Mouse (Mus musculus): Measurements from ENCODE around the gene Hdac11.
"Not testable (repeated sequence)": the region's sequence is repeated elsewhere in the genome, so short reads cannot be mapped to it uniquely, and the experiment has no call there.

The Hdac11 gene

GRCm38 (mm10) chr6:91156554-91157236 is at the start of gene Hdac11:
Hdac11 (plus strand) TSS chr6:91156665.
- peak; percentile 94 for DNase-seq (ENCODE audit: inconsistent ontology term)

- DNase-seq (ENCODE audit: inconsistent ontology term): no peak
Measured at GRCm38 (mm10) chr6:91108301-91108916, 48.1 kb upstream of the Hdac11 start.

- no peak for DNase-seq (ENCODE audit: inconsistent ontology term)
Measured at GRCm38 (mm10) chr6:91108917-91109450, 47.5 kb upstream of the Hdac11 start.

GRCm38 (mm10) chr6:91109489-91109888 is 47.0 kb upstream of the Hdac11 start:
- no peak for DNase-seq (ENCODE audit: inconsistent ontology term)

- DNase-seq (ENCODE audit: inconsistent ontology term): no peak
Measured at GRCm38 (mm10) chr6:91110323-91111020, 46.0 kb upstream of the Hdac11 start.

DNA sequence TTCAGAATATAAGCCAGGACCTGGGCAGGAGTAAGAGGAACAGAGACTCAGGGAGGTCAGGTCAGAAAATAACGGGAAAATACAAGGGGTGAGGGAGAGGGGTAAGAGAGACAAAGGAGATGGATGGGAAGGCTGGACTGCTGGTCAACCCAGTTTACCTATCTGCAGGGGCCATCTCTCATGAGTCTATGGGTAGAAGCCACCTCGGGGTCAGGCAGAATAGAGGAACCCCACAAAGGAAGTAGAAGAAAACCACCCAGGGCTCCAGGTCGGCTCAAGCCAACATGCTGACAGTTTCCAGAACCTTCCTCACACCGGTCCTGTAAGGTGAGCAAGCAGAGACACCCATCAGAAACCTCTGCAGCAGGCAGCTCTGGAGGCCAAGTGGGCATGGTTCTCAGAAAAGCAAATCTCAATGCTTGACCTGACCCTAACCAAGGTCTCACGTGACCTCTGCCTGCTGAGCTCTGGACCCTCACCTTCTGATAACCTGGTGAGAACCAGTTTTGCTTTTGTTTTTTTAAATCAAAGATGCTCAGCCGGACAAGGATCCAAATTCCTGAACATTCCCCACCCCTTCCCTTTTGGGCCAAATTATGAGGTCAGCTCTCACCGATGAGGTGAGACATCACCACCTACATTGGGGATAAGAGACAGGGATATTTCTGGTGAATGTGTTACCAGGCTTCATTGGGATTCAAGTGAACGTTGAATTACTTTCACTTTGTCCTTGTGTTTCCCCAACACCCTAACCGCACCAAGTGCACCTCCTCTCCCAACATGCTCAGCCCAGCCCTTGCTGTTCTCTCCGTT is 45.1 kb upstream of the Hdac11 start:
- DNase-seq (ENCODE audit: inconsistent ontology term): no peak

DNA sequence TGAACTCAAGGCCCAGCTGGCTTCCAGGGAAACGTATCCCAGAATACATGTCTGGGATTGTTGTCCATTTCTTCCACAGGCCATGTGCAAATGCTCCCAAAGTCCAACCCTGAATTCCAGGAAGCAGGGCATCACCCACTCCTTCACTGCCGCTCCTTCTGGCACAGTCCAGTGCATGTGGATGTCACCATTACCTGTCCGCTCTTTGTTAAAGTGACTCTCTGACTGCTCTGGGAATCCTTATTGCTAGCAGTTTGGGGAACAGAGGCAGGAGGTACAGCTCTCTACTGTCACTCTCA is 44.6 kb upstream of the Hdac11 start:
- no peak for DNase-seq (ENCODE audit: inconsistent ontology term)

- DNase-seq (ENCODE audit: inconsistent ontology term): no peak
Measured at GRCm38 (mm10) chr6:91114716-91115115, 41.7 kb upstream of the Hdac11 start.

GRCm38 (mm10) chr6:91115158-91115557 is 41.3 kb upstream of the Hdac11 start:
- no peak for DNase-seq (ENCODE audit: inconsistent ontology term)

GRCm38 (mm10) chr6:91115863-91116243 is 40.6 kb upstream of the Hdac11 start:
- DNase-seq (ENCODE audit: inconsistent ontology term): no peak

DNA sequence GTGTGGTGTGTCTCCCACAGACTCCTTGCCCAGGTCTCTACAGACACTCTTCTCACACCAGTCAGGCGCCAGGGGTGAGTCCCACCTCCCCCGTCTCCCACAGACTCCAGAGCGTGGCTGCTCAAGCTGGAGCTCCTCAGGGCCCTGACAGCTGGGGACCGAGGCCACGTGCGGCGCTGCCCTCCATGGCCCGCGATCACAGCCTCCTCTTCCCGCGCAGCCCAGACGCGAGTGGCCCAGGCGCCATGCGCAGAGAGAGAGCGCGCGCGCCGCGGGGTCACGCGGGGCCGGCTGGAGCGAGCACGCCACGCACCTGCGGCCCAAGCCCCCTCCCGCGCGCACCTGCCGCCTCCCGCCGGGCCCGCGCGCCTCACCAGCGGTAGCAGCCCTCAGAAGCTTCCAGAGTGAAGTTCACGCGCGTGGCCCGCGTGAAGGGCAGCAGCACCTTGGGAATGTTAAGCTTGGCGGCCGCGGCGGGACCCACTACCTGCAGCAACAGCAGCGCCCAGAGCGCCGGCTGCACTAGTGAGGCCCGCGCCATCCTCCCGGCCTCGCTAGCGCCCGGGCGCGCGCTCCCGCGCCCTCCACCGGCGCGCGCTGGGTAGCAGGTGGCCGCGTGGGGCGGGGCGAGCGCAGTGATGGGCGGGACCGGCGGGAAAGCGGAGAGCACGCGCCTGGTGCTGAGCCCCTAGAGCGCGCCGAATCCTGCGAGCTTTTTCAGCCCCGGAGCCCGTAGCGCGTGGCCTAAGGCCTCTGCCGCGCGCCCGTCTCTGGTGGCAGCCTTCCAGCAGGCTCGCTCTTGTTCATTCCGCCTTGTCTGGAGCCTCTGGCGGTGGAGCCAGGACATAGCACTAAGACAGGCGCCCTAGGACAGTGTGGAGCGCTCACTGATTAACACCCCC is 40.0 kb upstream of the Hdac11 start, which contains the start of gene Nup210:
TSS of gene Nup210 (minus strand) at position 586 of the 902 bp plus-strand sequence.
- peak; percentile 95 for DNase-seq (ENCODE audit: inconsistent ontology term)

DNA sequence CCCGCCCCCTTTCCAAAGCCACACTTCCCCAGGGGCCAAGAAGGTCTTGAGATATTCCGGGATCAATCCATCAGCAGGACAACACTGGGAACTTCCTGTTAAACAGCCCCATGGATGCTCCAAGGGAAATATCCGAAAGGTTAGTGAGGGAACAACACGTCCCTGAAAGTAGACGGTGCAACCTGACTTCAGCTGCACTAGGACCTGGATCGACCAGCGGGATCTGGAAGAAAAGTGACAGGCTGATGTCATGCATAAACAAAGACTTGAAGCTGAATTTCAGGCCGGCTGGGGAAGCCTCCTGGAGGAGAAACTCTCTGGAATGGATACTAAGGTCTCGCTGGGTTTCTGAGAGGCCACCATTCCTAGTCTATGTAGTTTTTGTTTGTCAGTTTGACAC is 39.3 kb upstream of the Hdac11 start:
- no peak for DNase-seq (ENCODE audit: inconsistent ontology term)

DNA sequence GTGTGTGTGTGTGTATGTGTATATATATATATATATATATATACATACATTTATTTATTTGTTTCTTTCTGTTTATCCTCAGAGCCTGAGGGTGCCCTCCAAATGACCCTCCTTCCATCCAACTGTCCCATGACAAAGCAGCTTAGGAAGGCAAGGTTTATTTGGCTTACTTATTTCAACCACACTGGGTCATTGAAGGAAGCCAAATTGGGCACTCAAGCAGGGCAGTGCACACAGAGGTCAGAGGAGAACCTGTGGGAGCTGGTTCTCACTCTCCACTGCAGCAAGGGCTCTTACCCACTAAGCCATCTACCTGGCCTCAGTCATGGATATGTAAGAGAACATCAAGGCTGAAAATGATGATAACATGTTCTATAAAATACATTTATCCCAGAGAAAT is 37.9 kb upstream of the Hdac11 start:
- no peak for DNase-seq (ENCODE audit: inconsistent ontology term)

DNA sequence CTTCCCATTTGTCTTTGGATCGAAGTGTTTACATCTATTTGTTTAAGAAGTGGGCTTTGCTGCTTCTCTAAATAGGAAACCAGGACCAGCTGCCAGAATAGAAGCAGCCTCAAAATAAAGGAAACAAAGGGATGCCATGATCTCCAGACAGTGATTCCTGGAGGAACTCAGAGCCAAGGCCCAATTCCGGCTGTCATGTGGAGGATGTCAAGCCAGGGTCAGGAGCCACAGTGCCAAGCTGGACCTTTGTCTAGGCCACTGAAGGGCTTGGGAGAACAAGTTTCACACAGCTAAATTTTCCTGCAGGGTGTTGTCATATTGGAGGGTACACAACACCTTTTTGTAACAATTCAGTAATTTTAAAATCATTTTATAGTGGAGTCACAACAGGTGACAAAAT is 36.3 kb upstream of the Hdac11 start:
- DNase-seq (ENCODE audit: inconsistent ontology term): no peak

DNA sequence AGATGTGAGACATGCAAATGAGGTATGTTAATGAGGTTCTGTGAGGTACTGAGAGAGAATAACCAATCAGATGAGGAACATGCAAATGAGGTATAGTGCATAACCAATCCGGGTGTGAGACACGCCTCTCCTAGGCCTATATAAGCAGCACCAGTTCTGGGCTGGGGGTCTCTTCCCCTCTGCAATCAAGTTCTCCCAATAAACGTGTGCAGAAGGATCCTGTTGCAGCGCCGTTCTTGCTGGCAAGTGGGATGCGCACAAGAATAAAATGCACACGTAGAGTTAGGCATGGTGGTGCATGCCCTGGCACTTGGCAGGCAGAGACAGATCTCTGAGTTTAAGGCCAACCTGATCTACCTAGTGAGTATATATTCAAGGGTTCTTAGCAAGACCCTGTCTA is 35.4 kb upstream of the Hdac11 start:
- DNase-seq (ENCODE audit: inconsistent ontology term): not testable (repeated sequence)

DNA sequence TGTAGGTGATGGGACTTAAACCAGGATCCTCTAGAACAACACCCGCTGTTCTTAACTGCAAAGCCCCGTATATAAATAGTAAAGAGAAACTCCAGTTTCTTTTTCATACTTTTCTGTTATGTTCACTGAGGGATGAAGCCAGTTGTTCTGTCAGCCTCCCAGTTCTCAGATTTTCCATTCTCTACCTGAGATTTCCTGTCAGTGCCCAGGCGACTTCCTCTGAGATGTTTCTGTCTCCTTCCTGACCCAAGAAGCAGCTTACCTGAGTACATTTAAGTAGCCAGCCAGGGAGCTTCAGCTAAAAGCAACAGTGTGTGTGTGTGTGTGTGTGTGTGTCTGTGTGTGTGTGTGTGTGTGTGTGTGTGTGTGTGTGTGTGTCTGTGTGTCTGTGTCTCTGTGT is 33.0 kb upstream of the Hdac11 start:
- no peak for DNase-seq (ENCODE audit: inconsistent ontology term)

DNA sequence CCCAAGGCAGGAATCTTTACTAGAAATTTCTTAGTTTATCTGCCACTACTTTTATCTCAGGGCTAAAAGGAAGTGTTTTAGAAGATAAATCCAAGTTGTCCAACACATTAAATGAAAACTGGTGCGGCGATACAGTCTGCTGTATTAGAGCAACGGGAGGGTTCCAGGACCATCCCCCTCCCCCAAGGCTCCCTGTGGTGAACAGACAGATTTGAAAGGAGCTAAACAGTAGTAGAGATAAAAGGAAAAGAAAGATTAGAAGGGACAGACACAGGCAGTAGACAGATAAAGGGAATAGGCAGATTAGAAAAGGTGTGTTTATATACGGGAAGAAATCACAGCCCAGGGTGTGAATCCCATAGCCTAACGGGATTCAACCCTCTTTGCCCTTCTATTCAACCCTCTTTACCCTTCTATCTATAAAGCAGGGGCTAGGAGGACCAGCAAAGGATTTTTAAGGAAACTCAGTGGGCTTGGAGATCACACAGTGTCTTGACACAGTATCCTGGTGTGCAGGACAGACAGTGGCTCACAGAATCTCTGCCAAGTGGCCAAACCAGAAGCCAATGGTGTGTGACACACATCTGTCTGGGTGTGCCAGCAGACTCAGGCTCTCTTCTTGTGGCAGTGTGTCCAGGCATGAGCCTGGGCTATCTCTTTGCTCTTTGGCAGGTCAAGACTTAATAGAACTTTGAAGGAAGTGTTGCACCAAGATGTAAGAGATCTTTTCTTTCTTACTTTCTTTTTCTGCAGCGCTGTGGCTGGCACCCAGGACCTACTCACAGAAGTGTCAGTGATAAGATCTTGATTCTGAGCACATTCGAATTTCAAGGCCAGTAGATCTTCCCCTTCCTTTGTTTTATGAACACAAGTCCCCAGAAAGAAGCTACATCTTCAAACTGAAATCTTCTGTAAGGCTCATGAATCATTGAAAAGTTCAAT is 31.9 kb upstream of the Hdac11 start:
- DNase-seq (ENCODE audit: inconsistent ontology term): no peak

GRCm38 (mm10) chr6:91125228-91125585 is 31.3 kb upstream of the Hdac11 start:
- no peak for DNase-seq (ENCODE audit: inconsistent ontology term)

DNA sequence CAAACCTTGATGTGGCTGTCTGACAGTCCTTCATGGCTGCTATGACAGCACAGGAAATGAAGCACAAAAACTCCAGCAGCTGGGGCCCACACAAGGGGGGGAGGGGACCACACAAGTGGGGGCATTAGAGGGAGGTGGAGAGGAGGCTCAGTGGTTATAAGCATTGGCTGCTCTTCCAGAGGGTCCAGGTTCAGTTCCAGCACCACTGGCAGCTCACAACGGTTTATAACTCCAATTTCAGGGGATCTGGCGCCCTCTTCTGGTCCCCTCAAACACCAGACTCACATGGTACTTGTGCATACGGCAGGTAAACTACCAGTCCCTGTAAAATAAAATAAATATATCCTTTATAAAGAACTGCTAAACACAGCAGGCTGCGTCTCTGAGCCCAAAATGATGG is 27.5 kb upstream of the Hdac11 start:
- DNase-seq (ENCODE audit: inconsistent ontology term): no peak

DNA sequence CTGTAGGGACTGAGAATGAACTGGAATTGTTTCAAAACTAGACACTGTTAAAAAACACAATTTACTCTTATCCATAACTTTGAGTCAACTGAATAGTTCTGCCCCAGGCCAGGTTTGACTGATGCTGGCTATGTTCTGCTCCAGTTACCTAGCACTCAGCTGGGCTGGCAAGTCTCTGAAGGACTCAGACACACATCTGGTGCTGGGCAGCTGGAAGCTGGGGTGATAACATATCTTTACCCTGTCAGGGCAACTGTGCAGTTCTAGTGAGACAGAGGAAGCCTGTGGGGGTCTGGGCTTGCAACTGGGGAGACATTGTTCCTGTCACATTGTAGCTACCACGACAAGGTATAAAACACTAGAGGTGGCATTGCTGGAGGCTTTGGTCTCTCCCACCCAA is 25.6 kb upstream of the Hdac11 start:
- DNase-seq (ENCODE audit: inconsistent ontology term): no peak

All from Muller cell, postnatal 12 days (primary cell).